In the genomic region with DNA sequence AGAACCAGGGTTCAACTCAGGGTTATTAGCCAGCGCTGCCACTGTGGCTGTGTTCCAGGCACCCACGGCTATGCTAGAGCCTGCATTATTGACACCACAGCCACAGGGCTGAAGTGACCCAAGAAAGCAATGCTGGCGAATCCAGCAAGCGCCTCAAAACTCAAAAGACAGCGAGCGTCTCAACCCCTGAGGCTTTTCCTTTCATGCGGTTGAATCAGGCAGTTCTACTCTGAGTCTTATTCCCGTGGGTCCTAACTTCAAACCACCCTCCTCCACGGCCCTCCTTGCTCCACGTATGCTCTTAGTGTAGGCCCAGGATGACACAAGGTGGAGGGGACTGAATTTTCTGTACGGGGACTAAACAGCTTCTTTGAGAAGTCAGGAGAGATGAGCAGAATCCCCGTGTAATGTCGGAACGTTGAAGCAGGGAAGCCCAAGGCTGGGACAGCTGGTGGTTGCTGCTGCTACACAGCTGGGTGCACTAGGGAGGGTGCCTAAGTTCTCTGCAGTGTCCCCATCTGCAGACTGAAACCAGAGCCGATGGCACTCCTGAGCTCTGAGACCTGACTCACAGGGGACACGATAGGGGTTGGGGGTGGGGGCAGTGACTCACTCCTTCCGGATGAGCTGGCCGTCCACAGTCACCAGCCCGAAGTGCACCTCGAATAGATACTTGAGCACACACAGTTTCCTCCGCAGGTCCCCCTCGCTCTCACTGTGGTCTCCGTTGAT, we compare ENCODE assay signal across 1 mouse cellular context.
TF ChIP-seq lines count a peak whose summit lies in the region.

No protein-coding gene starts in this region.

TF ChIP-seq in CH12.LX, 34 proteins besides CTCF, POLR2A, EP300 and RAD21 (continued from another document):
- TF ChIP-seq CHD2 (IDR thresholded peaks at IDR 0.05; ENCODE audit: low read length) (peak; percentile 77), JUN (IDR thresholded peaks at IDR 0.05; ENCODE audit: insufficient read depth, low read depth, low read length) (peak; percentile 73), MAFK (IDR thresholded peaks at IDR 0.05; ENCODE audit: insufficient replicate concordance, low read length) (0 out of 2 replicates have a peak, but pooled peaks have one; percentile 19), POLR2AphosphoS2 (IDR thresholded peaks at IDR 0.05; ENCODE audit: low read depth, low read length) (no peak), MAX (IDR thresholded peaks at IDR 0.05; ENCODE audit: low read length) (peak; percentile 59; the same call in 1 of the 2 replicates), TCF12 (IDR thresholded peaks at IDR 0.05; ENCODE audit: low read depth, low read length) (peak; percentile 59; the same call in 1 of the 2 replicates), IRF4 (IDR thresholded peaks at IDR 0.05; ENCODE audit: low read depth, low read length) (no peak; the same call in 1 of the 2 replicates), BHLHE40 (IDR thresholded peaks at IDR 0.05; ENCODE audit: low read depth, low read length) (peak; percentile 57; the same call in 1 of the 2 replicates)
TF ChIP-seq in CH12.LX: peak in this region for 15.
